Mouse (Mus musculus): ENCODE results near the gene Wdr64.

DNA sequence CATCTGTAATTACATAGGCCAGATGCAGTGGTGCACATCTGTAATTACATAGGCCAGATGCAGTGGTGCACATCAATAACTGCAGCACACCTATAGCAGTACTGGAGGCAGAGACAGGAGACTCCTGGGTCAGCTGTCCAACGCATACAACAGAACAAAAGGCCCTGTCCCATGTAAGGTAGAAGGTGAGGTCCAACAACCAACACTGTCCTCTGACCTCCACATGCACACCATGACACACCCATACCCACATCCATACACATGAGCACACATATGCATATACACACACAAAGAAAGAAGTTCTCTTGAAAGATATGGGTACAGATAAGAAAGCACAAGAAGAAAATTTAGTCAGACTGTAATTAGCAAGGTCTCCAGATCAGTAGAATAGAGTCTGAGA, 157.1 kb downstream of the Wdr64 start:
- TF ChIP-seq POLR2A (IDR thresholded peaks at IDR 0.05; ENCODE audit: low read depth, low read length) (no peak), CTCF (IDR thresholded peaks at IDR 0.05; ENCODE audit: borderline replicate concordance, insufficient read depth, low read length) (no peak)
